Mouse (Mus musculus) left cerebral cortex, postnatal 36 days (tissue): ENCODE results near the gene Arhgef15. TPM values are rescaled to one million over a fixed set of nuclear protein-coding genes. Genes with fewer than 3 reads are reported as not detected.
"Not testable (repeated sequence)": the region's sequence is repeated elsewhere in the genome, so short reads cannot be mapped to it uniquely, and the experiment has no call there.

ENCODE experiments used
- DNase-seq, 2 experiments: peaks; one replicate each; pipeline ENCODE4 v3.0.0; 2021 to 2022; ENCODE audit warnings: low spot score in 2 of 2, mixed read lengths in 1 of 2
- intact Hi-C: fragments of 180-260 bp; cut with DNase I; formaldehyde crosslinking; loops from one replicate; pipeline ENCODE4 v1.15.1; 2025
- total RNA-seq, 2 experiments: library from RNA; stranded (reverse); gene quantifications; 2 replicates each; pipeline ENCODE4 v1.2.3; 2021

Gene Arhgef15
- total RNA-seq, 2 experiments from 2014 or later: 16.5 to 26.9 TPM

GRCm38 (mm10) chr11:68939451-68940304 is 17.6 kb downstream of the Arhgef15 start:
- intact Hi-C loops: loop anchor here (5.0 kb wide), 1 partner anchor 37 kb away; the partner anchor contains the start of gene Rpl26
- peak; percentile 86 to 87 for DNase-seq

- not testable (repeated sequence) for DNase-seq
- intact Hi-C loops: loop anchor here (5.0 kb wide), 1 partner anchor 35 kb away; the partner anchor contains the start of gene Rpl26
Measured at GRCm38 (mm10) chr11:68936951-68937350, 20.3 kb downstream of the Arhgef15 start.

GRCm38 (mm10) chr11:68933885-68934507 is 23.3 kb downstream of the Arhgef15 start:
- intact Hi-C loops: no loop called here
- no peak for DNase-seq

DNA sequence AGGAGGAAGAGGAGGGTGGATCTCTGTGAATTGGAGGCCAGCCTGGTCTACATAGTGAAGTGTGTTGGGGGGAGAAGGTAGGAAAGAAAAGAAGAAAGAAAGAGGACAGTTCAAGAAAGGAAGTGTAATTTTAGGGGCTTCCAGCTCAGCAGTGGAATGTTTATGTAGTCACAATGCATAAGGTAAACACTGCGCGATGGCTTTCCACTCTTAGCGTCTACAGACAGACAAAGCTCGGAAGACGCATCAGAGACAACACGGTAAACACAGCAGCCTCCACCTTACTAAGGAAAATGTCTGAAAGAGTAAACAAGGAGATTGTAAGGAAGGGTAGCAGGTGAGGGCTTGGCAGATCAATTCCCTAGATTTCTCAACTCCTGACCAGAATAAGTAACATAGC is 27.3 kb downstream of the Arhgef15 start:
- intact Hi-C loops: no loop called here

GRCm38 (mm10) chr11:68926981-68927380 is 30.3 kb downstream of the Arhgef15 start, which contains the start of gene Odf4:
Gene Odf4 (minus strand): TSS chr11:68927081.
- no peak for DNase-seq
- intact Hi-C loops: no loop called here

More for the DNA sequence above, 27.3 kb downstream of the Arhgef15 start:
- no peak for DNase-seq

DNA sequence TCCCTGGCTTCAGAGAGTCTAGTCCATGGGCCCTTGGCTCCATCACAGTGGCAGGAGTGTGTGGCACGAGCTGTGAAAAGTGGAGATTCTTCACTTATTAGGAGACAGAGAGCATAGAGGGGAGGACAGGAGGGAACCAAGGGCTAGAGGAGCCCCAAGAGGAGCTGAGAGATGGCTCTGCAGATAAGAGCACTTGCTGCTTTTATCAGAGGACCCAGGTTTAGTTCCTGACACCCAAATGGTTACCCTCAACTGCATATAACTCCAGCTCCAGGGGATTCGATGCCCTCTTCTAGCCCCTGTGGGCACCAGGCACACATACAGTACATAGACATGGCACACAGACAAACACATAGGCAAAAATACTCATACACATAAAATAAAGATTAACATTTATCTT is 32.5 kb downstream of the Arhgef15 start:
- no peak for DNase-seq
- intact Hi-C loops: no loop called here

DNA sequence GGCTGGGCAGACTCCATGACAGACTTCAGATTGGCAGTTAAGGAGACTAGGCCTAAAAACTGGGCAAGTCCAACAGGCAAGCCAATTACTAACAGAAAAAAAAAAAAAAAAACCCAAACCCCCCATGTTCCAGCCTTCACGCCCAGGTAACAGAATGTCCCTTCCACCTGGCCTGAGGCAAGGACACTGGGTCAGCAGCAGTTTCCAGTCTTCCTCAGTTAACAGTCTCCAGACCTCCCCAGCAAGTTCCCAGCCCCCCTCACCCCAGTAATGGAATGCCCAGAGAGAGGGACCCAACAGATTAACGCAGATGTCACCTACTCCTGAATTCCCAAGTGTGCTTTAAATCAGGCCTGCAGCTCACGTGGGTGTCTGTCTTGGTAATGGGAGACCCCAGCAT is 34.1 kb downstream of the Arhgef15 start:
- no peak for DNase-seq
- intact Hi-C loops: no loop called here

DNA sequence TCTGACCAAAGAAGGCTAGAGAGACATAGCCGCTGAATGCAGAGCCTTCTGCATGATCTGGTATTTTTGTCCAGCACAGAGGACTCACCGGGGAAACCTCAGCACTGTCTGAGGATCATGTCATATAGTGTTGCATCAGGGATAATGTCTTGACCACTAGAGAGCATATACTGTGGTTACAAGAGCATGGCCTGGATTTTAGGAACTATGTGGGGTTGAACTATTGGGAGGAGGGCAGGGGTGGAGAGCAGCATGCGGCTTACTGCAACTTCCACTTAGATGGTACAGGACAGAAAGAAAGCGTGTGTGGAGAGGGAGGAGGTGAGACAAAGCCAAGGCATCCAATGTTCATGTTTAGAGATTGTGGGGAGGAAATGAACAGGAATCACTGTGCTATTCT is 42.7 kb downstream of the Arhgef15 start:
- DNase-seq: no peak
- intact Hi-C loops: no loop called here

DNA sequence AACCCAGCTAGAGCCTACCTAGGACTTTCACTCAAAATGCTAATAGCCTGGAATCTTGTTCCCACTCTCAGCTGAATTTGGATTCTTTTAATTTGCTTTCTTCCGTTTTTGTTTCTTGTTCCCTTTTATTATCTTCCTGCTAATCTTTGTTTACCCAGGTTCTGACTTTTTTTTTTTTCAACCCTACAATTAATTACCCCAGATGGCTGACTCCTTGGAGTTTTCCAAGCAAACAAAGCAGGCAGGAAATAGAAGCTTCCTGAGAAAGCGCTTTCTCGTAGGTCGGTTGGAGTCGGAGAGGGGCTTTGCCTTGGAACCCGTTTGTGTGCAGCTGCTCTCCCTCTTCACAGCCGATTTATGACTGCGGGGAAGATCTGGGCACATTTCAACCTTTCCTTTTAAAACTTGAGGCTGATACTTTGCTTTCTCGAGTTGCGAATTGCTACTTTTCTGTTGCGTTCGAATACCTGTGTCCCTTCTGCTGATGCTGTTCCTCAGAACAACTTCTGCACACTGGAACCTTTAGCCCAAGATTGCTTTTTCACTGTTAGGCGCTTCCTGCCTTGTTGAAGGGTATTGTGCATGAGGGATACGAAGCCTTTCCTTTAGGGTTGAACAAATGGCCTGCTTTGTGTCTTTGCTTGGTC is 45.6 kb downstream of the Arhgef15 start:
- intact Hi-C loops: no loop called here
- DNase-seq: no peak

GRCm38 (mm10) chr11:68908846-68909503 is 48.3 kb downstream of the Arhgef15 start:
- DNase-seq: no peak
- intact Hi-C loops: no loop called here

DNA sequence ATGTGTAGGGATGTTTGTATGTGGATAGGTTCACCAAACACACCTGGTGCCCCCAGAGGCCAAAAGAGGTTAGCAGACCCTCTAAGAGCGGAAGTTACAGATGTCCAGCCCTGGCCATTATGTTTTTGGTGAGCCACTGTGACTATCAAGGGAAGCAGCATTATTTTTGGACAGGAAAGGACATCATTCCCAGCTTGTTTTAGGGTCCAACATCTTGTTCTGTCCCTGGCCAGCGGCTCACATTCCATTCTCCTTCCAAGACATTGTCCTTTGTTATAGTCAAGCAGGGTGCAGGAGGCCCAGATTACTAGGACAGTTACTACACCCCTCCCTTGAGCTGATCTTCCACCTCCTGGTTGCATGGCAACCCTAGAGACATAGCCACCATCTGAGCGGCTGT is 50.0 kb downstream of the Arhgef15 start:
- intact Hi-C loops: no loop called here
- DNase-seq: no peak

GRCm38 (mm10) chr11:68906461-68906790 is 50.9 kb downstream of the Arhgef15 start:
- intact Hi-C loops: no loop called here
- no peak for DNase-seq

- DNase-seq: no peak
- intact Hi-C loops: loop anchor here (2.0 kb wide), 1 partner anchor 77 kb away; no protein-coding TSS in a partner anchor
Measured at GRCm38 (mm10) chr11:68905665-68906460, 51.4 kb downstream of the Arhgef15 start.

DNA sequence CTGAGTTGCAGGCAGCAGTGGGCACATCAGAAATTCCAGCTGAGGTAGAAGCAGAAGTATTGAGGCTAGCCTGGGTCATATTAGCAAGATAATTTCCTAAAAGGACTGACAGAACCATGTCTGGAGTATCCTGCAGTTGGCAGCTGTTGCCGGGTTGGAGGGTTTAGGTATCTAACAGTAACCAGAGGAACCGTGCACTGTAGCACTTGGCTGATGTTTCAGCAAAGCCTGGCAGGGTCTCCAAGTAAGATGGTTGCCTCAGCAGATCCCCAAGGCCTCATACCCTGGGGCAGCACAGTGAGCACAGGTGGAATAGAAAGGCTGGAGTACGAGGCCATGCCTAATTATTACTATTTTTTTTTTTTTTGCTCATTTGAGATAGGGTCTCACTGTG is 52.1 kb downstream of the Arhgef15 start:
- intact Hi-C loops: loop anchor here (2.0 kb wide), 1 partner anchor 78 kb away; no protein-coding TSS in a partner anchor
- DNase-seq: no peak

- DNase-seq: peak; percentile 52 to 72
- intact Hi-C loops: loop anchor here (2.0 to 5.0 kb wide), 3 partner anchors 33 to 78 kb away; partner anchors contain the start of gene Slc25a35
Measured at GRCm38 (mm10) chr11:68904375-68905137, 52.7 kb downstream of the Arhgef15 start.

GRCm38 (mm10) chr11:68903775-68904174 is 53.5 kb downstream of the Arhgef15 start:
- intact Hi-C loops: loop anchor here (2.0 to 5.0 kb wide), 3 partner anchors 34 to 79 kb away; partner anchors contain the start of gene Slc25a35
- DNase-seq: no peak

- intact Hi-C loops: loop anchor here (5.0 kb wide), 2 partner anchors 34 to 64 kb away; partner anchors contain the start of gene Slc25a35
- DNase-seq: no peak
Measured at GRCm38 (mm10) chr11:68902823-68903222, 54.5 kb downstream of the Arhgef15 start.

- DNase-seq: no peak
- intact Hi-C loops: loop anchor here (5.0 kb wide), 2 partner anchors 35 to 65 kb away; partner anchors contain the start of gene Slc25a35
Measured at GRCm38 (mm10) chr11:68902367-68902766, 54.9 kb downstream of the Arhgef15 start.
